Mouse (Mus musculus): Measurements from ENCODE around the gene Ptger4.

Gene Ptger4

DNA sequence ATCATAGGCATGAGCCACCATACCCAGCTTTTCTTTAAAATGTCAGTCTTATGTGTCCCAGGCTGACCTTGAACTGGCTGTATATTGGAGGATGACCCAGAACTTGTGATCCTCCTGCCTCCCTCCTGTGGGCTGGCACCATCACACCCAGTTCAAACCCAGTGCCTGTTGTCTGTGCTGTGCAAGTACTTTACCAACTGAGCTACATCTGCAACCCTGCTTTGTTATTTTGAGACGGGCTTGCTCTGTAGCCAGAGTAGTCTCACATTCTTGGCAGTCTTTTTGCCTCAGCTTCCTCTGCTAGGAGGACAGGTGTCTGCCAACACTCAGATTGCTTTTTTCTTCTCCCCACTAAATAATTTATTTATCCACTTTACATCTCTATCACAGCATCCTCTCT is 86.6 kb downstream of the Ptger4 start:
- no peak for DNase-seq

Measured in right cerebral cortex, adult 18-20 months (tissue).